Mouse (Mus musculus): ENCODE measurements around the gene Nme7.

GRCm38 (mm10) chr1:164436749-164437148 is 132.8 kb downstream of the Nme7 start:
- TF ChIP-seq CTCF (IDR thresholded peaks at IDR 0.05; ENCODE audit: extremely low read depth, insufficient read depth, low read length) (no peak), POLR2A (IDR thresholded peaks at IDR 0.05; ENCODE audit: extremely low read depth, insufficient read depth, low read length) (0 out of 2 replicates have a peak, but pooled peaks have one; percentile 13)
